Mouse (Mus musculus) spleen, postnatal 4 days (tissue): ENCODE data around the gene Zan.

Experiments used
- DNase-seq, 2 experiments: peaks; one replicate each; pipeline ENCODE4 v3.0.0; 2022; ENCODE audit warnings: low spot score in 2 of 2

Zan gene

GRCm38 (mm10) chr5:137476964-137477363 lies at the start of gene Zan:
Gene Zan, minus strand, starts transcription at chr5:137477064.
- DNase-seq, result no peak

GRCm38 (mm10) chr5:137526192-137526936 lies 49.5 kb upstream of the Zan start:
- peak; percentile 58 to 79 for DNase-seq

GRCm38 (mm10) chr5:137525511-137525910 lies 48.6 kb upstream of the Zan start:
- no peak for DNase-seq

GRCm38 (mm10) chr5:137524671-137525070 lies 47.8 kb upstream of the Zan start:
- DNase-seq, result no peak

GRCm38 (mm10) chr5:137524251-137524515 lies 47.3 kb upstream of the Zan start:
- no peak for DNase-seq

GRCm38 (mm10) chr5:137523396-137524250 lies 46.8 kb upstream of the Zan start:
- no peak for DNase-seq

- no peak for DNase-seq
These were observed 45.8 kb upstream of the Zan start for GRCm38 (mm10) chr5:137522711-137523110.

- DNase-seq, result no peak
These were observed 45.0 kb upstream of the Zan start for GRCm38 (mm10) chr5:137521861-137522260.

- DNase-seq, result no peak
These were observed 43.1 kb upstream of the Zan start for GRCm38 (mm10) chr5:137519691-137520550.

- DNase-seq, result peak in 1 of 2 experiments; percentile 75
These were observed 41.6 kb upstream of the Zan start, which contains the start of gene Gigyf1 for GRCm38 (mm10) chr5:137518436-137518835. Gene Gigyf1, plus strand, starts transcription at chr5:137518548.

GRCm38 (mm10) chr5:137514811-137515210 lies 37.9 kb upstream of the Zan start:
- no peak for DNase-seq

- no peak for DNase-seq
These were observed 37.3 kb upstream of the Zan start for GRCm38 (mm10) chr5:137513951-137514721.

- DNase-seq, result no peak
These were observed 36.3 kb upstream of the Zan start for GRCm38 (mm10) chr5:137512847-137513794.

- DNase-seq, result no peak
These were observed 34.8 kb upstream of the Zan start for GRCm38 (mm10) chr5:137511706-137512105.

GRCm38 (mm10) chr5:137510573-137511390 lies 33.9 kb upstream of the Zan start:
- DNase-seq, result peak in 1 of 2 experiments; percentile 77

- peak; percentile 67 to 87 for DNase-seq
These were observed 33.2 kb upstream of the Zan start for GRCm38 (mm10) chr5:137510014-137510501.

- DNase-seq, result peak; percentile 52 to 74
These were observed 27.2 kb upstream of the Zan start for GRCm38 (mm10) chr5:137504041-137504440.

GRCm38 (mm10) chr5:137502667-137503110 lies 25.8 kb upstream of the Zan start:
- peak; percentile 89 to 94 for DNase-seq
